Comparison of ENCODE assay signal across 8 mouse cellular contexts in genomic region chr14:51884598-51885331, GRCm38 (mm10). TPM values are rescaled to one million over a fixed set of nuclear protein-coding genes. Genes with fewer than 3 reads are reported as not detected.
DNase-seq lines count a peak whose midpoint lies in the region; ATAC-seq lines count a peak whose summit lies in the region.

Gene Mettl17, plus strand, starts transcription at chr14:51884842.

- DNase-seq in adipocyte (ENCODE audit: low spot score), result peak; percentile 98
- peak; percentile 99 for DNase-seq in embryo, embryonic 10 days (ENCODE audit: low spot score)
- peak; percentile 91 for DNase-seq in gastrocnemius, postnatal 10 days
- DNase-seq in induced T-regulatory cell, adult 2 months (ENCODE audit: low read depth), result peak; percentile 99
- peak; percentile 95 for DNase-seq in left cerebral cortex, adult 9 months (ENCODE audit: low spot score in 2 of 2)
- peak; percentile 90 for DNase-seq in right cerebral cortex, postnatal 14 days
- DNase-seq in urinary bladder, postnatal 36 days (ENCODE audit: low spot score in 2 of 2), result peak; percentile 90 to 94

- ATAC-seq in megakaryocyte progenitor cell, adult 5-6 weeks (replicated peaks; ENCODE audit: poor library complexity), result peak; percentile 97

RNA-seq across cellular contexts. Expression of gene Mettl17, which starts in this region (rescaled TPM):
- total RNA-seq in gastrocnemius, postnatal 10 days (2021), result 10 to 100 TPM; 11.1 to 14.9 TPM
- 6.7 and 10.1 TPM in 2 replicates for total RNA-seq in megakaryocyte progenitor cell, adult 5-6 weeks (2015)
- 14.7 and 15.5 TPM in 2 replicates for total RNA-seq in megakaryocyte progenitor cell, adult 5-6 weeks (2017)

Comparison
In these comparisons a context has a peak if more than half of its experiments do, and no peak if none do; other contexts are left out.
1. Peak in every context shown above with its lines: DNase-seq and ATAC-seq.